Mouse (Mus musculus) hindbrain, embryonic 16.5 days (tissue): ENCODE data around the gene Aurka. TPM values are rescaled to one million over a fixed set of nuclear protein-coding genes. Genes with fewer than 3 reads are reported as not detected.

Source experiments
- ATAC-seq: fragments of 200-750 bp; cut with Nextera tagmentation; 2 replicates; pipeline ENCODE4 v1.8.0; 2017; ENCODE audit warnings: moderate TSS enrichment, moderate library complexity
- H3K27ac ChIP-seq: fragments of 300-500 bp; sonication (generic); 2 replicates; pipeline ENCODE4 v1.5.1; 2014; ENCODE audit warnings: low read depth, mild to moderate bottlenecking, control low read depth, low read length, moderate library complexity
- H3K27me3 ChIP-seq: fragments of 300-500 bp; sonication (generic); replicated peaks from 2 replicates; pipeline ENCODE4 v1.6.1; 2014; ENCODE audit warnings: low read length; ENCODE audit not compliant: control insufficient read depth, insufficient read depth
- H3K36me3 ChIP-seq: fragments of 300-500 bp; sonication (generic); 2 replicates; pipeline ENCODE4 v1.6.1; 2014; ENCODE audit warnings: mild to moderate bottlenecking, low read length, moderate library complexity, mixed read lengths; ENCODE audit not compliant: control insufficient read depth, insufficient read depth
- H3K4me1 ChIP-seq: fragments of 300-500 bp; sonication (generic); 2 replicates; pipeline ENCODE4 v1.6.1; 2014; ENCODE audit warnings: low read depth, low read length; ENCODE audit not compliant: control insufficient read depth, insufficient read depth
- H3K4me2 ChIP-seq: fragments of 300-500 bp; sonication (generic); 2 replicates; pipeline ENCODE4 v1.6.1; 2014; ENCODE audit warnings: mild to moderate bottlenecking, low read length, control low read depth, moderate library complexity
- H3K4me3 ChIP-seq: fragments of 300-500 bp; sonication (generic); 2 replicates; pipeline ENCODE4 v1.5.1; 2014; ENCODE audit warnings: mild to moderate bottlenecking, low read length, control low read depth, moderate library complexity
- H3K9ac ChIP-seq: fragments of 300-500 bp; sonication (generic); 2 replicates; pipeline ENCODE4 v1.6.1; 2014; ENCODE audit warnings: low read depth, mild to moderate bottlenecking, control low read depth, low read length, moderate library complexity
- H3K9me3 ChIP-seq: fragments of 300-500 bp; sonication (generic); 2 replicates; pipeline ENCODE4 v1.6.1; 2014; ENCODE audit warnings: mild to moderate bottlenecking, low read length, moderate library complexity; ENCODE audit not compliant: control insufficient read depth
- WGBS: fragments of 180-500 bp; shearing (Covaris S2); extraction: QIAGEN DNeasy Blood & Tissue Kit; methylation state at CpG from one replicate; pipeline ENCODE4 v1.1.7; 2014; 5-methylcytosine and 5-hydroxymethylcytosine counted together
- polyA plus RNA-seq: library from polyadenylated mRNA; unstranded; fragments of >200 nt; fragmentation: Nextera tagmentation; extraction: Ambion mirVana; gene quantifications from 2 replicates; pipeline ENCODE4 v1.2.1, GENCODE M21; 2015

The Aurka gene
- polyA plus RNA-seq, 1 experiment from 2014 or later: 17.0 TPM

DNA sequence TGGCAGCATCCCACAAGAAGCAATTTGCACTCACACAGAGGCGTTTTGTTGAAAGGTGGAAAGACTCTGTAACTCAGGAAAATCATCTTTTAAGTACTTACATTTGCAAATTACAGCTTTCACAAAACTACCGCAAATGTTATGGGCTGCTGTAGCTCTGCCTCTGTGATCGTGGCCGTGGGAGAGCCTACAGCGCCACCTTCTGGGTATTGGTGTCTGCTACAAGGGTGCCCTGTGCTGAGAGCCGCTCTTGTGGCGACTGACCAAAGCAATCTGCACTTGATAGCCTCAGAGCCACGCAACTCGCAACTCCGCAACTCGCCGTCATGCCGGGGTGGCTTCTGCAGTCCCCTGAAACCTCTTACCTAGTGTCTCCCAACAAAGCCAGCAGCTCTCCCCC is 41.2 kb downstream of the Aurka start:
- H3K4me1 ChIP-seq: 0 out of 2 replicates have a peak, but pooled peaks cover 2% of the 10 kb centered on the region
- peak overlapping the region; percentile 50 for H3K4me2 ChIP-seq
- ATAC-seq: peak; percentile 92
- H3K36me3 ChIP-seq: no peaks in the 10 kb centered on the region
- 0 out of 2 replicates have a peak overlapping the region, but pooled peaks have one; percentile 39 for H3K9ac ChIP-seq
- peaks cover 3% of the 10 kb centered on the region for H3K27me3 ChIP-seq
- WGBS: 3% methylated on average over 13 of the region's 13 CpGs
- no peak overlapping the region for H3K27ac ChIP-seq
- H3K9me3 ChIP-seq: no peaks in the 10 kb centered on the region
- no peak overlapping the region for H3K4me3 ChIP-seq

DNA sequence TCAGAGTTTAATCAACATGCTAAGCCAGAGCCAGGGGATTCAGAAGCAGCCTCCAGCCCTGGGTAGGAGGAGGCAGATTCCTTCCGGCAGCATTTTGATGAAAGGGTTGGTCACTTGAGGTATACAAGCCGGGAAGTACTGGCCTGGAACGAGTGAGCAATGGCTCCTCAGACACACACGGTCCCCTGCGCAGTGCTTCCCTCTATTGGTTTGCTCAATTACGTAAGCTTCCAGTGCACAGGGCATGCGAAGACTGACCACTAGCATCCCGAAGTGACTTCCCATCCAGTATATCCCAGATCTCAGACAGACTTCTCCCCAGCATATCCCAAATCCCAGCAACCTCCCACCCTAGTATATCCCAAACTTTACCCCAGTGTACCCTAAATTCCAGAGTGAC is 42.1 kb downstream of the Aurka start:
- Histone ChIP-seq H3K4me1 (0 out of 2 replicates have a peak, but pooled peaks cover 2% of the 10 kb centered on the region), H3K27me3 (peaks cover 3% of the 10 kb centered on the region), H3K27ac (no peak overlapping the region), H3K4me2 (no peak overlapping the region), H3K4me3 (no peak overlapping the region), H3K9me3 (no peaks in the 10 kb centered on the region), H3K9ac (no peak overlapping the region), H3K36me3 (no peaks in the 10 kb centered on the region)
- ATAC-seq: no peak
- WGBS: 39% methylated on average over 8 of the region's 8 CpGs

DNA sequence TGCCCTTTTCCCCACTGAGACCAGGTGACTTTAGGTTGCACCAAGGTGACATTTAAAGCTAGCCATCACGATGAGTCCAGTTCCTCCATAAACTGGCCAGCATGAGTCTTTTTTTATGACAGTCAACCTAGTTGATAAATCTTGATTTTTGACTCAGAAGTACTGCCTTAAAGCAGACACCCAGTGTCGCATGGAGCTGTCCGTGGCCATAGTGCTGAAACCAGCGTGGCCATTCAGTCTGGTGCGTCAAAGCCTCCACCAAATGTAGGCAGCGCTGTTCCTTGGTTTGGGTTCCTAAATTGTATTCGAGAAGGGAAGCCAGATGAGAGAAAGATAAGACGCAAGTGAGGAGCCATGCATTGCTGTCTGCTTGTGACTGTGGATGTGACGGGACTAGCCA is 49.5 kb downstream of the Aurka start:
- ATAC-seq: no peak
- no peaks in the 10 kb centered on the region for H3K4me1 ChIP-seq

DNA sequence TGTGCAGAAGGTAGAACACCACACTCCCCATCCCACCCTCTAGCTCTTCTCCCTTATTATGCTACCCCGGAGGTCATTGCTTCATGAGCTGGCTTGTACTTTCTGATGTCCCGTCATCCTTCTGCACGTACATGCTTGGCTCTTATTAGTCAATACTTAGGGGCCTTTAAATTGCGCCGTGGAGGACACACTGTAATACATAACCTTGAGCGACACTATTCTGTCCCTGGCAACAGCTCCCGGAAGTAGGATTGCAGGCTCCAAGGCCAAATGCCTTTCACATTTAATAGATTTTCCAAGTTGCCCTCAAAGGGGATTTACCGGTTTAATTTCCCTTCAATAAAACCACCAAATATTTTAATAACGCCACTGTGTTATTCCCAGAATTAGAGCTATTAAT is 58.6 kb downstream of the Aurka start:
- H3K27ac ChIP-seq: no peak overlapping the region
- H3K4me1 ChIP-seq: no peaks in the 10 kb centered on the region
- no peak overlapping the region for H3K4me2 ChIP-seq
- no peak overlapping the region for H3K4me3 ChIP-seq
- no peak for ATAC-seq
- H3K9ac ChIP-seq: no peak overlapping the region
- H3K27me3 ChIP-seq: no peaks in the 10 kb centered on the region
- no peaks in the 10 kb centered on the region for H3K36me3 ChIP-seq
- no peaks in the 10 kb centered on the region for H3K9me3 ChIP-seq
- 71% methylated on average over 9 of the region's 9 CpGs for WGBS

More for the DNA sequence above, 49.5 kb downstream of the Aurka start:
- Histone ChIP-seq H3K36me3 (no peaks in the 10 kb centered on the region), H3K27me3 (no peaks in the 10 kb centered on the region), H3K4me3 (no peak overlapping the region), H3K9ac (no peak overlapping the region), H3K9me3 (no peaks in the 10 kb centered on the region), H3K4me2 (no peak overlapping the region), H3K27ac (no peak overlapping the region)
- WGBS: 24% methylated on average over 9 of the region's 9 CpGs

DNA sequence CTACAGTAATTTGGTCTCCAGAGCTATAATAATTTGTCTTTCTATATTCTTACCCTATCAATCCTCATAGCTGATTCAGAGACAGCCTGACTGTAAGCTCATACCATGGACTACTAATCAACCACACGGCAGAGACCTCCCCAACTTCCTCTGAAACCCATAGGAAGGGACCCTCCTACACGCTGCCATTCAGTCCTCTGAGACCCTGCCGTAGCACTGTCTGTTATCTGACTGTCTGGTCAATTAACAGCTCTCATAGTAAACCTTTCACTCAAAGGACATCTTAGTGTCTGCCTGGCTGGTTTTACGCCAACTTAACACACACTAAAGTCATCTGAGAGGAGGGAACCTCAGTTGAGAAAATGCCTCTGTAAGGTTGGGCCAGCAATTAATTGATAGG is 63.8 kb downstream of the Aurka start:
- no peaks in the 10 kb centered on the region for H3K9me3 ChIP-seq

More for the DNA sequence above, 63.8 kb downstream of the Aurka start:
- no peak overlapping the region for H3K4me3 ChIP-seq
- no peaks in the 10 kb centered on the region for H3K27me3 ChIP-seq
- 66% methylated on average over 4 of the region's 4 CpGs for whole genome bisulfite sequencing
- H3K27ac ChIP-seq: no peak overlapping the region
- no peak for ATAC-seq
- no peaks in the 10 kb centered on the region for H3K36me3 ChIP-seq
- no peaks in the 10 kb centered on the region for H3K4me1 ChIP-seq
- H3K9ac ChIP-seq: no peak overlapping the region
- H3K4me2 ChIP-seq: no peak overlapping the region

Other genes starting within 250 kb of the Aurka start
- 0.11 and 0.19 TPM in 2 replicates for gene Mc3r, start 122.0 kb downstream of the Aurka start, polyA plus RNA-seq
- 18.8 and 20.8 TPM in 2 replicates for gene Fam210b, start 25.0 kb downstream of the Aurka start, polyA plus RNA-seq
- gene Cstf1, start 146 bp upstream of the Aurka start, polyA plus RNA-seq: 20.8 and 23.8 TPM in 2 replicates
- 0.06 and 0.19 TPM in 2 replicates for gene Cass4, start 23.3 kb upstream of the Aurka start, polyA plus RNA-seq
- gene Rtf2, start 70.0 kb upstream of the Aurka start, polyA plus RNA-seq: 95.1 and 96.1 TPM in 2 replicates
- gene Gcnt7, start 88.1 kb upstream of the Aurka start, polyA plus RNA-seq: 0.96 and 1.4 TPM in 2 replicates
- gene Fam209, start 102.0 kb upstream of the Aurka start, polyA plus RNA-seq: 0.24 and 0.31 TPM in 2 replicates
- 0.11 and 0.80 TPM in 2 replicates for gene Tfap2c, start 179.1 kb upstream of the Aurka start, polyA plus RNA-seq